Mouse (Mus musculus): ENCODE measurements around the gene Ubr4. TPM values are rescaled to one million over a fixed set of nuclear protein-coding genes. Genes with fewer than 3 reads are reported as not detected.

Gene Ubr4
- total and polyA plus RNA-seq, 2 experiments from 2014 or later: 65.4 to 180 TPM

- TF ChIP-seq CTCF (IDR thresholded peaks at IDR 0.05; ENCODE audit: low read depth): peak; percentile 86
- no peak overlapping the region for H3K4me3 ChIP-seq (ENCODE audit: low read length)
- DNase-seq (ENCODE audit: low spot score) (peak; percentile 87), ATAC-seq (no peak)
- H3K9ac ChIP-seq (replicated peaks; ENCODE audit: low read length): no peak overlapping the region
- no peaks in the 10 kb centered on the region for H3K36me3 ChIP-seq (ENCODE audit: insufficient read depth, low read length)
- no peaks in the 10 kb centered on the region for H3K9me3 ChIP-seq (ENCODE audit: low read length)
- H3K4me1 ChIP-seq (ENCODE audit: insufficient read depth, low read length): no peaks in the 10 kb centered on the region
- H3K27me3 ChIP-seq (ENCODE audit: insufficient read depth, low read length): no peaks in the 10 kb centered on the region
- H3K27ac ChIP-seq: no peak overlapping the region
- peak overlapping the region; percentile 37 for H3K4me2 ChIP-seq (ENCODE audit: low read depth, low read length)
- WGBS: 33% methylated on average over 24 of the region's 24 CpGs
These were observed 15.5 kb upstream of the Ubr4 start for GRCm38 (mm10) chr4:139336822-139337483.

DNA sequence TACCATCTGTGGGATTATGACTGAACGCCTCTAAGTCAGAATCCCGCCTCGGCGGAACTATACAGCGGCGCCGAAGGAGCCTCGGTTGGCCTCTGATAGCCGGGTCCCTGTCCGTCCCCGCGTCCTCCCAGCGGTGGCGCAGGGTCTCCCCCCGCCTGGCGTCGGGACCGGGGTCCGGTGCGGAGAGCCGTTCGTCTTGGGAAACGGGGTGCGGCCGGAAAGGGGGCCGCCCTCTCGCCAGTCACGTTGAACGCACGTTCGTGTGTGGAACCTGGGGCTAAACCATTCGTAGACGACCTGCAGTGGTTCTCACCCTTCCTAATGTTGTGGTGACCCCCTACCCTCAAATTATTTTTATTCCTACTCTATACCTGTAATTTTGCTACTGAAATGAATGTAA, 14.3 kb upstream of the Ubr4 start:
- TF ChIP-seq CTCF (IDR thresholded peaks at IDR 0.05; ENCODE audit: low read depth): no peak
- no peaks in the 10 kb centered on the region for H3K4me1 ChIP-seq (ENCODE audit: insufficient read depth, low read length)
- DNase-seq (ENCODE audit: low spot score): no peak
- no peak overlapping the region for H3K4me2 ChIP-seq (ENCODE audit: low read depth, low read length)
- no peaks in the 10 kb centered on the region for H3K36me3 ChIP-seq (ENCODE audit: insufficient read depth, low read length)
- ATAC-seq: no peak
- WGBS: 59% methylated on average over 33 of the region's 33 CpGs
- no peaks in the 10 kb centered on the region for H3K27me3 ChIP-seq (ENCODE audit: insufficient read depth, low read length)
- H3K27ac ChIP-seq: no peak overlapping the region
- H3K9me3 ChIP-seq (ENCODE audit: low read length): no peaks in the 10 kb centered on the region
- H3K4me3 ChIP-seq (ENCODE audit: low read length): no peak overlapping the region
- H3K9ac ChIP-seq (replicated peaks; ENCODE audit: low read length): no peak overlapping the region

DNA sequence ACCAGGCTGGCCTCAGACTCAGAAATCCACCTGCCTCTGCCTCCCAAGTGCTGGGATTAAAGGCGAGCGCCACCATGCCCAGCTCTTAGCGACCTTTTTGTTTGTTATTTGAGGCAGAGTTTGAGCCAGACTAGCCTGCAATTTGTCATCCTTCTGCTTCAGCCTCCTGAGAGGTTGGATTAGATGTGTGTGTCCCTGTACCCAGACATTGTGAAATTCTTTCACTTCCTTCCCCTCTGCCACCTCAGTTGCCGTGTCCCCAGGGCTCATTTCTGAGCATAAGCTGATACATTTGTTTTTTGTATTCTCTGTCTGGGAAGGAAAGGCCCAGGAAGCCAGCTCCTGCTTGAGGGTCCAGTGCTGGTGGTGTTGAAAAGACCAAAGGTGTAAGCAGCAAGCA, 11.6 kb upstream of the Ubr4 start:
- H3K4me2 ChIP-seq (ENCODE audit: low read depth, low read length): no peak overlapping the region
- H3K4me3 ChIP-seq (ENCODE audit: low read length): no peak overlapping the region
- H3K9ac ChIP-seq (replicated peaks; ENCODE audit: low read length): no peak overlapping the region
- no peaks in the 10 kb centered on the region for H3K36me3 ChIP-seq (ENCODE audit: insufficient read depth, low read length)
- H3K27me3 ChIP-seq (ENCODE audit: insufficient read depth, low read length): no peaks in the 10 kb centered on the region
- H3K9me3 ChIP-seq (ENCODE audit: low read length): no peaks in the 10 kb centered on the region
- no peak overlapping the region for H3K27ac ChIP-seq
- DNase-seq (ENCODE audit: low spot score) (no peak), ATAC-seq (no peak)
- no peaks in the 10 kb centered on the region for H3K4me1 ChIP-seq (ENCODE audit: insufficient read depth, low read length)
- WGBS: 78% methylated on average over 4 of the region's 4 CpGs
- no peak for TF ChIP-seq CTCF (IDR thresholded peaks at IDR 0.05; ENCODE audit: low read depth)

DNA sequence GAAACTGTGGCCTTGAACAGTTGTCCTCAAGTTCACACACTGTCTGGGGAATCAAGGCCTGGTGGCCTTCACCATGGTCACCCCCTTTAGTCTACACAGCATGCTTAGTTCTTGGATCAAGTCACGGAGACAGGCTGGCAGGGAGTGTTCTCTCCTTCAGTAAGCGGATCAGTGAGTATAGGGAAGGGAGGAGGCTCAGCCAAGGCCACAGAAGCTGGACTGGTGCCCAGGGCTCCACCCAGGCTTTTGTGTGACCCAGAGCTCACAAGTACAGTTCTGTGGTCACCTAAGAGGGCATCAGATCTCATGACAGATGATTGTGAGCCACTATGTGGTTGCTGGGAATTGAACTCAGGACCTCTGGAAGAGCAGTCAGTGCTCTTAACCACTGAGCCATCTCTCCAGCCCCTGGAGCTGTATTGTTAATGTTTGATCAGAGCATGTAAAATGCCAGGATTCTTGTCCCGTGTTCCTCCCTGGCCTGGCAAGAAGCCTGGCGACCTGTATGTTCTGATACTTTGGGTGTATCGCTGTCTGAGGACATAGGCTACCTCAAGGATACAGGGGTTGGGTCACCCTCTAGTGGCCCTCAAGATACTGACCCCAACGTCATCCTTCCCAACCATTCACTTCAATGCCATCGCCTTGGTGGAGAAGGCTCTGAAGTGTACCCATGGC, 10.7 kb upstream of the Ubr4 start:
- 76% methylated on average over 7 of the region's 7 CpGs for WGBS

DNA sequence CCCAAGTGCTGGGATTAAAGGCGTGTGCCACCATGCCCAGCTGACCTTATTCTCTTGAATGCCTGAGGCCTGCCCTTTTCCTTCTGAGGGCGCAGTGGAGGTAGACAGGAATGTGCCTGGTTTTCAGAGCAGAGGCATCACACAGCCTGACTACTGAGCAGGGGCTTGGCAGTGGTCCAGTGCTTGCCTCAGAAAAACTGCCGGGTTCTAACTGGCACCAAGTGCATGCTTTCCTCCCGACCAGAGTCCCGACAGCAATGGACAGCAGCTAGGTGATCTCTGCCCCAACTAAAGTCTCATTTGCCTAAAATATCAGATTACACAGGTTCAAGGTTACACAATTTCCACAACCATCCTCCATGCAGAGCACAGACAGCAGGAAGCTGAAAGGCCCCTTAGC, 8.7 kb upstream of the Ubr4 start:
- no peak overlapping the region for H3K4me3 ChIP-seq (ENCODE audit: low read length)
- H3K4me1 ChIP-seq (ENCODE audit: insufficient read depth, low read length): no peaks in the 10 kb centered on the region
- H3K27ac ChIP-seq: no peak overlapping the region
- ATAC-seq: peak; percentile 28; the same call in 1 of the 2 replicates
- peak; percentile 62 for DNase-seq (ENCODE audit: low spot score)
- H3K9ac ChIP-seq (replicated peaks; ENCODE audit: low read length): no peak overlapping the region
- H3K4me2 ChIP-seq (ENCODE audit: low read depth, low read length): no peak overlapping the region
- H3K36me3 ChIP-seq (ENCODE audit: insufficient read depth, low read length): peaks cover 16% of the 10 kb centered on the region
- WGBS: 48% methylated on average over 5 of the region's 5 CpGs
- no peak for TF ChIP-seq CTCF (IDR thresholded peaks at IDR 0.05; ENCODE audit: low read depth)
- H3K27me3 ChIP-seq (ENCODE audit: insufficient read depth, low read length): no peaks in the 10 kb centered on the region
- no peaks in the 10 kb centered on the region for H3K9me3 ChIP-seq (ENCODE audit: low read length)

More for the DNA sequence above, 10.7 kb upstream of the Ubr4 start:
- TF ChIP-seq CTCF (IDR thresholded peaks at IDR 0.05; ENCODE audit: low read depth): no peak
- Histone ChIP-seq H3K27me3 (ENCODE audit: insufficient read depth, low read length) (no peaks in the 10 kb centered on the region), H3K27ac (no peak overlapping the region), H3K9me3 (ENCODE audit: low read length) (no peaks in the 10 kb centered on the region), H3K9ac (replicated peaks; ENCODE audit: low read length) (no peak overlapping the region), H3K4me3 (ENCODE audit: low read length) (no peak overlapping the region), H3K36me3 (ENCODE audit: insufficient read depth, low read length) (0 out of 2 replicates have a peak, but pooled peaks cover 6% of the 10 kb centered on the region), H3K4me2 (ENCODE audit: low read depth, low read length) (no peak overlapping the region), H3K4me1 (ENCODE audit: insufficient read depth, low read length) (no peaks in the 10 kb centered on the region)
- ATAC-seq (no peak), DNase-seq (ENCODE audit: low spot score) (no peak)

- H3K9ac ChIP-seq (replicated peaks; ENCODE audit: low read length): no peak overlapping the region
- H3K4me3 ChIP-seq (ENCODE audit: low read length): no peak overlapping the region
- ATAC-seq: no peak
- H3K27ac ChIP-seq: no peak overlapping the region
- H3K9me3 ChIP-seq (ENCODE audit: low read length): no peaks in the 10 kb centered on the region
- H3K4me2 ChIP-seq (ENCODE audit: low read depth, low read length): no peak overlapping the region
- H3K4me1 ChIP-seq (ENCODE audit: insufficient read depth, low read length): no peaks in the 10 kb centered on the region
- peaks cover 26% of the 10 kb centered on the region for H3K36me3 ChIP-seq (ENCODE audit: insufficient read depth, low read length)
- WGBS: 78% methylated on average over 23 of the region's 23 CpGs
- no peaks in the 10 kb centered on the region for H3K27me3 ChIP-seq (ENCODE audit: insufficient read depth, low read length)
- no peak for DNase-seq (ENCODE audit: low spot score)
- no peak for TF ChIP-seq CTCF (IDR thresholded peaks at IDR 0.05; ENCODE audit: low read depth)
These were observed 6.9 kb upstream of the Ubr4 start for GRCm38 (mm10) chr4:139345416-139346019.
